Mouse (Mus musculus): Measurements from ENCODE around the gene Zfp14. TPM values are rescaled to one million over a fixed set of nuclear protein-coding genes. Genes with fewer than 3 reads are reported as not detected.

Zfp14 gene
- total RNA-seq, 2 experiments from 2014 or later: 7.4 to 8.9 TPM

DNA sequence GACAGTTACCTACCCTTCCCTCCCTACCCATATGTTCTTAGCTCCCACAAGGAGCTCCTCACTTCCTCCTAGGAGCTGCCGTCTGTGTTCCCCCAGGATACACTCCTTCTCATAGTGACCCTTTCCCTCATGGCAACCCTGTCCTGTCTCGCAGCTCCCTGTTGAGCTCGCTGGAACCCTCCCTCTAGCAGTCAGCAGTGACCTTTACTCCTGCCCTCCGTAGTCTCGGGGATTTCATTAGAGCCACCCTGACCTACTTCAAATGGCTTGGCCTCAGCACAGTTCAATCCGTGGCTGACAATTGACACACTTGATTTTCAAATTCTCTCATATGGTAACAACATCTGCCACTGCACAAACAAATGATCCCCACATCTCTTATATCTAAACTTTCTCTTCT lies 20.5 kb downstream of the Zfp14 start:
- DNase-seq (ENCODE audit: low spot score in 2 of 2): no peak

DNA sequence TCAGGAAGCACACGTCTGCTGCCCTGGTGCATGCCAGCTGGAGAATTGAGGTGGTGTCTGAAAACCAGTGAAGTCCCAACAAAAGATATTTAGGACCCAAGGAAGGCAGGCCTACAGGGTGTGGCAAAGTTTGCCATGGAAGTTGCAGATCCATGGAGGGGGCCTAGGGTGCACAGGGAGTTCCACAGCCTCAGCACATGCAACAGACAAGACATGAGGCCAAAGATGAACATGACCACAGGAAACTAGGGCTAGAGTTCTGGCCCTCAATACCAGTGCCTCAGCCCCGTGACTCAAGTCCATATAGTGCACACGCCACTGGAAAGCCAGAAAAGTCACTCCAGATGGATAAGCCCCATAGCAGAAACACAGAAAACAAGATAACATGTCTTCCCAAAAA lies 22.6 kb downstream of the Zfp14 start:
- no peak for DNase-seq (ENCODE audit: low spot score in 2 of 2)

DNA sequence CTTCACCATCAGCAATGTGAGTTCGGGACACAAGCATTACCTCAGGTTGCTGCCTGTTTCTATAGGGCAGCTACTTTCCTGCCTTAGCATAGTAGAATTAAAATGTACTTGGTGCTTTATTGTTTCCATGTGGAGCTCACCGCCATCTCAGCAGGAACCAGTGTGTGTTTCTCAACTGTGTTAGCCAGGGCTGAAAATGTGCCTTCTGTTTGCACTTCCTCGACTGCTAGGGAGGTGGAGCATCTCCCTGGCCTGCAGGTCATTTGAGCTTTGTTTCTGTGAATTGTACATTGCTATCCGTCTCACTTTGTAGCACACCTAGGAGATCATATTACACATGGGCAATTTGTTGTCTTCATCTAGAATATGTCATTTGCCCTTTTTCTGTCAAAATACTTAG lies 23.8 kb downstream of the Zfp14 start:
- no peak for DNase-seq (ENCODE audit: low spot score in 2 of 2)

DNA sequence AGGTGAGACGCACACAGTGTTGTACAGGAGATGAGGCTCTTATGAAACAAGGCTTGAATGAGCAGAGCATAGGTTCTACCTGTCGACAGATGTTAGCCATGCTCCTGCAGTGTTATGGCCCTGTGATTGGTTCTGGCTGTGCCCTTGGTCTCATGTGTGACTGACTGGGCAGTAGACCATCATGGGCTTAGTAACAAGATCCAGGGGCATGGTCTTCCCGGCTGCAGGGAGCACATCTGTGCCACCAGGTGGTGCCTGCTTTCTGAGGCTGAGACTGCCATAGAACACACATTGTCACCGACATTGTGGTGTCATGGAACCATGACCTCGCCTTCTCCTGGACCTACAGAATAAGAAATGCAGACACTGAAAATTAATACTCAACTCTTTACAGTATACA lies 25.8 kb downstream of the Zfp14 start:
- DNase-seq (ENCODE audit: low spot score in 2 of 2): no peak

DNA sequence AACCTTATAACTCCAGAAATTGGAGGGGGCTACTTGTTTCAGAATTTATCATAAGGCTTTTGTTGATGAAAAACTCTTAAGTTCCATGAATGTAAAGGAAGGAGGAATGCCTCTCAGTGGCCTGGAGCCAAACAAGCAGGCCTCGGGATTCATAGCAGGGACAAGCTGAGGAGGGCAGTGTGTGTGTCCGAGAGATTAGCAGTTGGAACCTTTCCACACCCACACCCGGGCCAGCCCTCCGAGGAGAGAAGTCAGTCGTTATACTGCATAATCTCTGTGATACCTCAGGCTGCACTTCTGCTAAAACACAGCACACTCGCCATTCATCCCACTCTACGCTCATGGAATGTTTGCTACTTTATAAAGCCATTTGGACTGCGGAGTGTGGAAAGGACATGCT lies 27.4 kb downstream of the Zfp14 start:
- no peak for DNase-seq (ENCODE audit: low spot score in 2 of 2)

DNA sequence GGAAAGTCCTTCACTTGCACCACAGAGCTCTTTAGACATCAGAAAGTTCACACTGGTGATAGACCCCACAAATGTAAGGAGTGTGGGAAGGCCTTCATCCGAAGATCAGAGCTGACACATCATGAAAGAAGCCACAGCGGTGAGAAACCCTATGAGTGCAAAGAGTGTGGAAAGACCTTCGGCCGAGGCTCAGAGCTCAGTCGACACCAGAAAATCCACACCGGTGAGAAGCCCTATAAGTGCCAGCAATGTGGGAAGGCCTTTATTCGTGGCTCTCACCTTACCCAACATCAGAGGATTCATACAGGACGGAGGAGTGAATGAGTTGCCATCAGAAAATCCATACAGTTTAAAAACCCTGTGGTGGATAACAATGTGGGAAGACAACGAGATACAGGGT lies 27.9 kb downstream of the Zfp14 start:
- DNase-seq (ENCODE audit: low spot score in 2 of 2): no peak

DNA sequence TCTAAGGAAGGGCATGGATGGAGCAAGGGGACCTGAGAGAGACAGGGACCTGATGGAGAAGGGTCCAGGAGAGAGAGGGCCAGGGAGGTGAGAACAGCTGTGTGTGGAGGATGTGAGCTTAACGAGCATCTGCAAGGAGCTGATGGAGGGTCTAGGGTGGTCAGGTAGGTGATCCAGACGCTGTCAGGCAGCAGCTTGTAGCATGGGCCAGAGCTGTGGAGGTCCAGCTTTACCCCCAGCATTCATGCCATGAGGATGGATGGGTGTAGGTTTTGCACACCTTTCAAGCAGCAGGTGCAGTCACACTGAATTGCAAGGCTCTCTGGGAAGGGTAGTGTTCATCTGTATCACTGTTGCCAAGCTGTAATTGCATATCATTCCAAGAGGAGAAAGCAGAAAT lies 31.6 kb downstream of the Zfp14 start:
- DNase-seq (ENCODE audit: low spot score in 2 of 2): no peak

DNA sequence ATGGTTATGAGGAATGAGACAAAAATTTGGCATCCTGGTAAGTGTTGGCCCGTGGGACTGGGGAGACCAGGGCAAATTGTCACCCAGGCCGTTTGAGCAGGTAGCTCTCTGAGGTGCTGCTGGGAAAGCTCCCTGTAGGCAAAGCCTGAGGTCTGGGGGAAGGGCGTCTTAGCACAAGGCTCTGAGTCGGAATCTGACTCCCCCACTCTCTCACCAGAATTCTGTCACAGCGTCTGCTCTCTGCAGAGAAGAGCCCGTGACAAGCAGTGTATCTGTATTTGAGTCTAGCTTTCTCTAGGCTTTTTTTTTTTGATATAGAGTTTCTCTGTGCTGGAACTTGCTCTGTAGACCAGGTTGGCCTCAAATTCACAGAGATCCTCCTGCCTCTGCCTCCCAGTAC lies 34.0 kb downstream of the Zfp14 start:
- no peak for DNase-seq (ENCODE audit: low spot score in 2 of 2)

DNA sequence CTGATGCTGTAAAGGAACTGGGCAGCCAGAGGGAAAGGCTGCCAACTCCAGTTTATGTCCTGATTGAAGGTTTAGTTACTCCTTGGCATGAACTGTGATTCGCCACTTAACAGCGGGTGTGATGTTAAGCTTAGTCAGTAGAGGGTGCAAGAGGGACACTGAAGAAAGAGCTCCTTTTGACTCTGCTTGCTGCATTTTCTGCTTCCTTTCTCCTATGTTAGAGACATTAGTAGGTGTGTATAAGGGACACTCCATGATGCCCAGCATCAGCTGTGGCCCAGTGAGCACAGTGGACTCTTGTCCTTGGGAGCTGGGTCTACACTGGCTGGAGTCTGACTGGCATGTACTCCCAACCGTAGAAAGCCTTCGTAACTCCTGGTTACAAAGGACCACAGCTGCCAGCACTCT lies 38.2 kb downstream of the Zfp14 start:
- peak; percentile 55 to 71 for DNase-seq (ENCODE audit: low spot score in 2 of 2)

DNA sequence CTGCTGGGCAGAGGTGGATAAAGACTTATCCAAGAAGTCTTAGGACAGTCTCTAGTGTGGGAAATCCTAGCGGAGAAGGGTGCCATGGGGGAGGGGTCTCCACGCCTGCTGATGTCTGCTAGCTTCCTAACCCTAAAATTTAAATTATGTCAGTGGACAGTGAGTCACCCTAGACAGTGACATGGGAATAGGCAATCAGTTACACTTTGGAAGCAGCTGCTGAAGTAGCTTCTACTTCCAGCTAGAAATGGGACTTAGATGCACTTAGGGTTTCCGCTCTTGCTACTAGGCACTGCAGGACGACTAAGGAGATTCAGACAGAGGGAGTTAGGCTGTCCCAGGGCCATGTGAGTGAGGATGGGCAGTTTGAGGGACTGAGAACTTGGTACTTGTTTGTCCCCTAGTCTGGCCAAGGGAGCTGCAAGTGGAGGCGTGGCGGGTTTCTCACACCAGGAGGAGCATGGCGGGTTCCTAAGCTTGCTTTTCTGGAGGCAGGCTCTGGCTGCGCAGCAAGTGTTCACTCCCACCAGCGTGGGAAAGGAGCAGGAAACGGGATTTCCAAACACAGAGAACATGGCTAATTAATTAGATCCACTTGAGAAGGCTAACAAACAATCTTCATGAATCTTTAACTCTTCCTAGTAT lies 40.5 kb downstream of the Zfp14 start:
- DNase-seq (ENCODE audit: low spot score in 2 of 2): no peak

DNA sequence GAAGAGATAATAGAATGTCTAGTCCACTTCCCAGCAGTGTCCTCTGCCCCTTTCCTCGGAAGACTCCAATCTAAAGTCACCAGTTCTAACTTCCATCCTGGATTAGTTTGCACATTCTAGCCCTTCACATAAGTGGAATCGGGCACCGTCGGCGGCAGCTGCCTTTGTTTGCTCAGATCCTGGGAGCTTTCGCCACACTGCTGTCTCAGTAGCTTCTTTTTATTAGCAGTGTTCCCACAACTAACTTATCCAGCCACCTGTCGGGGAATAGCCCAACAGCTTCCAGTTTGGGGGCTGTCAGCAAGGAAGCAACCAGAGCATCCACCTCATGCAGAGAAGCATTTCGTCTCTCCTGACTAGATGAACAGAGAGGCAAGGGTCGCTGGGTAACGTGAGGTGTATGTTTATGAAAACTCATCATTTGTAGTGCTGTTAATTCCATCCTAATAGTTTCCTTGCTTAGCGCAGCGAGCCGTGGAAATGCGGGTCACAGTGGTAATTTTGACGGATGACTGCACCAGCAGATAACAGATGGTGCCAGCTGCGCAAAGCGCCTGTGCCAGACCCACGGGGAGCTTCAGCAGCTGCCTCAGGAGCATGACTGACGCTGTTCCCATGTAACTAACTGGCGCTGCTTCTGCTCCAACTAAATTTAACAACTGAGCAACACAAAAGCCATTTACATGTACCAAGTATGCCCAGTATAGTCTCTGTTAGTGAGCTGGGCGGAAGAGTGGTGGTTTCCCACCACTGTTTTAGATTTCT lies 41.7 kb downstream of the Zfp14 start:
- peak; percentile 40 to 48 for DNase-seq (ENCODE audit: low spot score in 2 of 2)

DNA sequence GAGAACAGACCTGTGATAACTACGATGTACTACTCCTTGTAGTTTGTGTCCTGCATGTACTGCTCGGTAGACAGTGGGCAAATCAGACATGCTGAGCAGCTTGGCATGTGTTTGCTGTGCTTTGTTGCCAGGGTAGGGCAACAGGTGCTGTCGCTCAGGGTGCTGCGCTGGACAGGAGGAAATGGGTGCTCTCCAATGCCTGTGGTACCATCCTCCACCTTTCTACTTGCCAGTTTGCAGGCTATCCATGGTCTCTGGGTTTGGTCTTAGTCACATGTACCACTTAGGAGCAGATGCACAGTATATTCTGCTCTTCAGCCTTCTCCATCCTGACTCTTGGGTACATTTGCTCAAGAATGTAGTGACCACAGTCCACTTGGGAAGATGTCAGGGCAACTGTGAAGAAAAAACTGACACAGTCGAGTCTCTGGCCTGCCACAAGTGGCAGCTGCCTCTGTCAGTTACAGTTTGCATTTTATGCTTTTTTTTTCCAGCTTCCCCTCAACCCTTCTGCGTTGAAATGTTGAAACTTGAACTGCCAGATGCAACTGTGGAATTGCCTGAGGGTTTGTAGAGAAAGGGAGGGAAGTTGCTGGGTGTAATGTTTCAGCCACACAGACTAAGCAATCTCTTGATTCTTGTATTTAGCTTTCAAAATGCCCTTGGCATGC lies 43.0 kb downstream of the Zfp14 start:
- no peak for DNase-seq (ENCODE audit: low spot score in 2 of 2)

DNA sequence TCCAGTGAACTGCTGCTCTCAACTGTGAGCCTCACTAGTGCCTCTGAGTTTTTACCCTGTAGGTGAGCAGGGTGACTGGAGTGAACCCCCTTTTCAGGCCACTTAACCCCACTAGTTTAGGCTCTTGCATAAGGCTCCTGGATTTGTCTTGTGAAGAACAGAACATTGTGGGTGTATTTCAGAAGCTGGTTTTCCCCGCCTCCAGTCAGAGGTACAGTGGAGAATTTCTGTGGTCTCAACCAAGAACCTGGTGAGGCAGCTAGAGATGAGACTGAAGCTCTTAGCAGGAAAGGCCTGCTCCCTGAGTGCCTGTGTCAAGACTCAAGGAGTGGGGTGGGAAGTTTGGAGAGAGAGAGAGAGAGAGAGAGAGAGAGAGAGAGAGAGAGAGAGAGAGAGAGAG lies 43.6 kb downstream of the Zfp14 start:
- DNase-seq (ENCODE audit: low spot score in 2 of 2): no peak

DNA sequence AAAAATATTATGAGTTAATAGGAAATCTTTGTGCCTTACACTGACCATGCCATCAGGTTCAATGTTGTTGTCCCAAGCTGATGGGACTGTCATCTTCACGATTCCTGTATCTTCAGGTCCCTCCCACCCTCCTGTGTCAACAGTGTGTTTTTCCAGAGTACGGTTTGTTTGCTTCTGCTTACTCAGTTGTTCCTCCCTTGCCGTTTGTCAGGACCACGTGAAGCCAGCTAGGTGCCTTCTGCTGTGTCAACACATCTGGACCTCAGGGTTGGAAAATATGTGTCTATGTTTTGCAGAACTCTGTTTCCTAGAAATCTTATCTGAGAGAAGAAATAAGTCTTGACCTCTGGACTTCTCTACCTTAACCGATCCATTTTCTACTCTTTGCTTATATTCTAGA lies 50.6 kb downstream of the Zfp14 start:
- no peak for DNase-seq (ENCODE audit: low spot score in 2 of 2)

DNA sequence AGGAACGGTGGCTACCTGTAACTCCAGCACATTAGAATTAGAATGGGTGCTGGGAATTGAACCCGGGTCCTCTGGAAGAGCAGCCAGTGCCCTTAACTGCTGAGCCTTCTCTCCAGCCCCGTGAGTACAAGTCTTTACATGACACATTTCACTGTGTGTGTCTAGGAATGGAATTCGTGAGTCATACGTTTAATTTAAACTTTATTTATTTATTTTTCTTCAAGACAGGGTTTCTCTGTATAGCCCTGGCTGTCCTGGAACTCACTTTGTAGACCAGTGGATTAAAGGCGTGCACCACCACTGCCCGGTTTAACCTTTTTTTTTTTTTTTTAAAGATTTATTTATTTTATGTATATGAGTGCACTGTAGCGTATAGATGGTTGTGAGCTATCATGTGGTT lies 56.0 kb downstream of the Zfp14 start:
- no peak for DNase-seq (ENCODE audit: low spot score in 2 of 2)

DNA sequence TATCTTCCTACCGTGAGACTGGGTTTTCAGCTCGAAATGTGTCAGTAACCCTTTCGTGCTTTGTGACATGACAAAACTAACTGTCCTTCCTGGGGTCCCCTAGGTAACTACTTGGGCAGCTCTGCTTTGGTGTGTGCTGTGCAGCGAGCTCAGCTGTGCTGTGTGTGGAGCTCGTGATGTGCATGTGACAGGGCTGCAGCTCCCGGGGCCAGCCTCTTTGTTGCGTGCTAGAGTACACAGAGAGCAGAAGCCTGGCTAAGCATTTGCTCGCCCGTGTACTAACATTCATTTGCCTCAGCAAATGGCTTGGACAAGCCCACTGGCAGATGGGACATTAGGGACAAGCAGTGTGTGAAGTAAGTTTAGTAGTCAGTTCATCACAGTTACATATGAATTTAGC lies 57.8 kb downstream of the Zfp14 start:
- no peak for DNase-seq (ENCODE audit: low spot score in 2 of 2)

DNA sequence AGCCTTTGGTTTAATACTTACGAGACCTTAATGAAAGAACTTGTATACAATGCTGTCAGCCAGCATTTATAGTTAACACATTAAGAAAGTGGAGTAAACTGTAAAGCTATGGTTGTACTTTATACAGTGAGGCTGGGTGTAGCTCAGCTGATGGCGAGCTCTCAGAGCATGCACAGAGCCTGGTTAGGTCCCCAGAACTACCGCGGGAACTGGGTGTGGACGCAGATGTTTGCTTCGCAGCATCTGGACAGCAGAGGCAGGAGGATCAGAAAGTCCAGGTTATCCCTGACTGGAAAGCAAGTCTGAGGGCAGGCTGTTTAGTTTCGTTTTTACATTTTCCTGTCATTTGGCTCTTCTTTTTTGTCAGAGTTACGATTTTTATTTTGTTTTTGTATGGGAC lies 58.5 kb downstream of the Zfp14 start:
- DNase-seq (ENCODE audit: low spot score in 2 of 2): no peak

DNA sequence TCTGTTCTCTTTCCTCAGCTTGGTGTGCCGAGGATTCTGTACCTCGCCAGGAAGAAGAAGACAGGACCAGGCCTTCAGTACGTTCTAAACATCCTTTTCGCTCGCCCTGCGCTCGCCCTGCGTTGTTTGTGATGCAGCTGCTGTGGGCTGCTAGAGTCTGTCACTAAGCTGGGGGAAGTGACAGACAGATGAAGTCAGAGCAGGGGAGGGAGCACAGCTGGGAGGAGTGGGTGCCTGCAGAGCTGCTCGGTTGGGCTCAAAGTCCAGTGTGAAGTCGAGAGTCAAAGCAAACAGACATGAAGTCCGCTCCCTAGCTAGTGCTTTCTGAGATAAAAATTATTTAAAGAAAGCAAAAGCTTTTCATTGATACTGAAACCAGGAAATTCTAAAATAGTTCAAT lies 62.1 kb downstream of the Zfp14 start:
- DNase-seq (ENCODE audit: low spot score in 2 of 2): no peak

DNA sequence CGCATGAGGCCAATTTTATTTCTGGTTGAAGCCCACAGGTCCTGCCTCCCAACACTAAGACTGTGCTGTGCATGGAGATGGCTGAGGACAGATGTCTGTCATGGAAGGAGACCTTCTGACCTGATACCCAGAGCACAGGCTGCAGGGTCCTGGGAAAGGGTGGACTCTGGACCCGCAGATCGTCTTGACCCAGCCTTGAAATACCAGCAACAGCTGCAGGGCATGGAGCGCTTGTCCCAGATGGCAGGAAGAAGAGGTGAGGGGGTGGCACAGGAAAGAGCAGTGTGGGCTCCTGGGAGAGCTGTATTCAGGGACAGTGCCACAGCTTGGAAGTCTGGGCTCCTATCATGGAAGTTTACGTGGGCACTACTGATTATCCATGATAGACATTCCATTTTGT lies 63.6 kb downstream of the Zfp14 start:
- DNase-seq (ENCODE audit: low spot score in 2 of 2): no peak

All from layer of hippocampus, postnatal 14 days (tissue).